Mouse (Mus musculus): Measurements from ENCODE around the gene Gm37240.

DNA sequence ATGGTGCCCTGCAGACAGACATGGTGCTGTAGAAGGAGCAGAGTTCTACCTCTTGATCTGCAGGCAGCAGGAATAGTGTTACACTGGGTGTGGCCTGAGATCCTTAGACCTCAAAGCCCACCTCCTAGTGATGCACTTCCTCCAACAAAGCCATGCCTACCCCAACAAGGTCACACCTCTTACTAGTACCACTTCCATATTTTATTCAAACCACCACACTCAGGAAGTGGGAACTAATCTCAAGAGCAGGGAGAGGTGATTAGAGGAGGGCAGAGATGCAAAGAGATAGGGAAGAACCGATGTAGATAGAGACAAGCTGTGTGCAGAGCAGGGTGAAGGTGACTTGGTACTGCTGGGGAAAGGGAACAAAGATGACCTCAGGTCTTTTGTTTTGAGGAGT is 773.8 kb downstream of the Gm37240 start:
- TF ChIP-seq CTCF (IDR thresholded peaks at IDR 0.05; ENCODE audit: low read depth, low read length) = no peak
- no peak for TF ChIP-seq POLR2A (IDR thresholded peaks at IDR 0.05; ENCODE audit: borderline replicate concordance, low read depth, low read length)

Measured in bone marrow macrophage, adult 2 months (primary cell).